Mouse (Mus musculus): ENCODE data around the gene Klk1b9.

- TF ChIP-seq CTCF (IDR thresholded peaks at IDR 0.05; ENCODE audit: extremely low read depth, insufficient read length, insufficient replicate concordance, low read depth, low read length), result no peak
- TF ChIP-seq POLR2A (IDR thresholded peaks at IDR 0.05; ENCODE audit: low read depth, low read length), result no peak
These were observed 8.8 kb upstream of the Klk1b9 start for GRCm38 (mm10) chr7:43967058-43967457.
